Mouse (Mus musculus): ENCODE results near the gene Rasd1. TPM values are rescaled to one million over a fixed set of nuclear protein-coding genes. Genes with fewer than 3 reads are reported as not detected.

Rasd1 gene
- polyA plus RNA-seq, 1 experiment from 2014 or later: 2.9 TPM

DNA sequence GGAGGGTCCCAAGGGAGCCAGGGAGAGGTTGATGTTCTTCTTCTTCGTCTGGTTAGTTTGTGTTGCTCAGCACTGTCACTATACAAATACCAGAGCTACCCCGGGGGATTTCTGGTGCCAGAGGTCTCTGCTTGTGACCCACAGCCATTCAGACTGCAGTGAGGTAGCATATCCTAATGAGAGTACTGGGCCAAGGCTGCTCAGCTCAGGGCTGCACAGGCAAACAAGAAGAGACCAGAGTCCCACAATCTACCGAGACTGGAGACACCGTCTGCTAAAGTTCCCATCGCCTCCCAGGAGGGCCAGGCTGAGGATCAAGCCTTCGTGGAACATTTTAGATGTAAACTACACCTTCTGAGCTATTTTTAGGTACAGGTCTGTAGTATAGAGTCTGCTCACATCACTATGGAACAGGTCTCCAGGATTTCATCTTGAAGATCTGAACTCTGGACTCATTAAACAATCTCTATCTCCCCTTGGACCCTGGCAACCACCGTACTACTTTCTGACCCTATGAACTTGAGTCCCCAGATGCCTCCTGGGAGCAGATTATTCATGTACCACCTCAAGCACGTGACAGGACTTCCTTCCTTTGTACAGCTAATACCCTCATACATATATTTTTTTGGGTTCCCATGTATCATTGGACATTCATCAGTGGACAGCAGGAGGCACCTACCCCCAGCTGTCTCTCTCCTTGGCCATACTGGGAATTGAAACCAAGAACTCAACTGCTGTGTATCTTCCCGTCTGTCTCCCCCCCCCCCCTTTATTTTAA, 32.0 kb downstream of the Rasd1 start:
- Histone ChIP-seq H3K9me3 (ENCODE audit: control insufficient read depth, low read length) (no peaks in the 10 kb centered on the region), H3K4me2 (ENCODE audit: low read depth, low read length) (no peak overlapping the region), H3K4me1 (replicated peaks; ENCODE audit: control insufficient read depth, insufficient read depth, low read length) (0 out of 2 replicates have a peak, but pooled peaks cover 2% of the 10 kb centered on the region), H3K36me3 (ENCODE audit: control insufficient read depth, insufficient read depth, low read length) (no peaks in the 10 kb centered on the region), H3K4me3 (ENCODE audit: low read length) (no peak overlapping the region), H3K9ac (ENCODE audit: low read length) (no peak overlapping the region), H3K27me3 (ENCODE audit: control insufficient read depth, insufficient read depth, low read depth, low read length) (no peaks in the 10 kb centered on the region), H3K27ac (ENCODE audit: low read length) (no peak overlapping the region)
- no peak for ATAC-seq (ENCODE audit: low read depth)
- 62% methylated on average over 9 of the region's 9 CpGs for WGBS

DNA sequence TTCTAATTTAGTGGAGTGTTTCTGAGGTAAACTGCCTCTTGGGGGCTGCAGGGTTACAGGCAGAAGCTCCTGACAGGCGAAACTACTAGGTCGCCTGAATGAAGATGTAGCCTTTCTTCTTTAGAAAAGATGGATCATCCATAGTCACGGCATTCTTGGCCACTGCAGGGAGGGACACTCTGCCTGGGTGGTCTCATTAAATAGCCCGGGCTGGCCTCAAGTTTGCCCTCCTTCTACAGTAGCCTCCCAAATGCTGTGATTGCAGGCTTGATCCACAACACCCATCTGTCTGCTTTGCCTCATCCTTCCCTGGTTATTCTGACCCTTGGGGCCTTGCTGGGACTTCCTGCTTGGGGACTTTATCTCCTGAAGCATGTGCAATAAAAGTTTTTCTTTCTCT, 34.7 kb downstream of the Rasd1 start:
- Histone ChIP-seq H3K27ac (ENCODE audit: low read length) (no peak overlapping the region), H3K36me3 (ENCODE audit: control insufficient read depth, insufficient read depth, low read length) (no peaks in the 10 kb centered on the region), H3K4me3 (ENCODE audit: low read length) (no peak overlapping the region), H3K9me3 (ENCODE audit: control insufficient read depth, low read length) (no peaks in the 10 kb centered on the region), H3K27me3 (ENCODE audit: control insufficient read depth, insufficient read depth, low read depth, low read length) (no peaks in the 10 kb centered on the region), H3K4me1 (replicated peaks; ENCODE audit: control insufficient read depth, insufficient read depth, low read length) (0 out of 2 replicates have a peak, but pooled peaks cover 2% of the 10 kb centered on the region), H3K9ac (ENCODE audit: low read length) (no peak overlapping the region), H3K4me2 (ENCODE audit: low read depth, low read length) (no peak overlapping the region)
- ATAC-seq (ENCODE audit: low read depth): no peak
- WGBS: 40% methylated on average over 4 of the region's 4 CpGs

DNA sequence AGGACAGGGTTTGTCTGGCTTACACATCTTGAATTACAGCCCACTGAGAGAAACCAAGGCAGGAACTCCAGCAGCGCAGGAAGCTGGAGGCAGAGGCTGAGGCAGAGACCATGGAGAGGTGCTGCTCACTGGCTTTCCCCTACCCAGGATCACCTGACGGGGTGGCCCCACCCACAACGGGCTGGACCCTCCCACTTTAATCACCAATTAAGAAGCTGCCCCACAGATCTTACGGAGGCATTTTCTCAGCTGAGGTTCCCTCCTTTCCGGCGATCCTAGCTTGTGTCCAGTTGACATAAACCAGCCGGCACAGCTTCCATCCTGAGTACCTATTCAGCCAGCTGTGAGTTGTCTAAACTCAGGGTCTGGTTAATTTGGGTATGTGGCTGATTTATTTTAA, 43.5 kb downstream of the Rasd1 start:
- Histone ChIP-seq H3K27me3 (ENCODE audit: control insufficient read depth, insufficient read depth, low read depth, low read length) (no peaks in the 10 kb centered on the region), H3K27ac (ENCODE audit: low read length) (no peak overlapping the region), H3K4me3 (ENCODE audit: low read length) (no peak overlapping the region), H3K4me1 (replicated peaks; ENCODE audit: control insufficient read depth, insufficient read depth, low read length) (no peaks in the 10 kb centered on the region), H3K9ac (ENCODE audit: low read length) (no peak overlapping the region), H3K9me3 (ENCODE audit: control insufficient read depth, low read length) (no peaks in the 10 kb centered on the region), H3K4me2 (ENCODE audit: low read depth, low read length) (0 out of 2 replicates have a peak overlapping the region, but pooled peaks have one; percentile 8), H3K36me3 (ENCODE audit: control insufficient read depth, insufficient read depth, low read length) (no peaks in the 10 kb centered on the region)
- peak; percentile 36; the same call in 1 of the 2 replicates for ATAC-seq (ENCODE audit: low read depth)
- 10% methylated on average over 7 of the region's 7 CpGs for WGBS

DNA sequence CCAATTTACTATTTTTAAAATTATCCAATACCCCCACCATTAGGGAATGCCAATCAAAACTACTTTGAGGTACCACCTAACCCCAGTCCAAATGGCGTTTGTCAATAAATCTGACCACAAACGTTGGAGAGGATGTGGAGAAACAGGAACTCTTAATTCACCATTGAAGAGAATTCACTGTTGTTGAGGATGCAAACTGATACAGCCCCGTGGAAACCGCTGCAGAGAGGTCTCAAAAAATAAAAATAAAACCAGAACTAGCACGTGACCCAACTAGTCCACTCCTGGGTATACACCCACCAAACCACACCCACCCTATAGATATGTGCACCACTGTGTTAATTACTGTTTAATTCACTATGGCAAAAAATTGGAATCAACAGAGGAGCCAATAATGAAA, 44.4 kb downstream of the Rasd1 start:
- no peak overlapping the region for H3K9ac ChIP-seq (ENCODE audit: low read length)
- H3K4me1 ChIP-seq (replicated peaks; ENCODE audit: control insufficient read depth, insufficient read depth, low read length): no peaks in the 10 kb centered on the region
- H3K9me3 ChIP-seq (ENCODE audit: control insufficient read depth, low read length): no peaks in the 10 kb centered on the region
- no peaks in the 10 kb centered on the region for H3K36me3 ChIP-seq (ENCODE audit: control insufficient read depth, insufficient read depth, low read length)
- H3K27ac ChIP-seq (ENCODE audit: low read length): no peak overlapping the region
- H3K4me3 ChIP-seq (ENCODE audit: low read length): no peak overlapping the region
- WGBS: 67% methylated on average over 5 of the region's 5 CpGs
- H3K4me2 ChIP-seq (ENCODE audit: low read depth, low read length): no peak overlapping the region
- H3K27me3 ChIP-seq (ENCODE audit: control insufficient read depth, insufficient read depth, low read depth, low read length): no peaks in the 10 kb centered on the region
- no peak for ATAC-seq (ENCODE audit: low read depth)

DNA sequence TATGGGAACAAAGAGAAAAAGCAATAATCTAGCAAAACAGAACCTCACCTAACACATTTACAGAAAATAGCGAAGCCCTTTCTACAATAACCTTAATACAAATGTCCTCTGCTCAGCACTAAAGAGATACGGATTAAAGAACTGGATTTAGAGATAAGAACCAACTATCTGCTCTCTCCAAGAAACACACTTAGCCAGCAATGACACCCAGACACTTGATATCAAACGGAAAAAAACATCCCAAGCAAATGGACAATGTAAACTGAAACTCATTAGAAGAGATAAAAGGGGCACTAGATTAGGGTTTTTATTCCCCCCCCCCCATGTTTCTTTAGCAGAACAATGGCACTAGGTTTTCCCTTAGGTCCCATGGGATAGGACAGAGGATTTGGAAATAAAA, 45.3 kb downstream of the Rasd1 start:
- Histone ChIP-seq H3K27ac (ENCODE audit: low read length) (no peak overlapping the region), H3K4me1 (replicated peaks; ENCODE audit: control insufficient read depth, insufficient read depth, low read length) (no peaks in the 10 kb centered on the region), H3K36me3 (ENCODE audit: control insufficient read depth, insufficient read depth, low read length) (no peaks in the 10 kb centered on the region), H3K4me3 (ENCODE audit: low read length) (no peak overlapping the region), H3K27me3 (ENCODE audit: control insufficient read depth, insufficient read depth, low read depth, low read length) (no peaks in the 10 kb centered on the region), H3K4me2 (ENCODE audit: low read depth, low read length) (no peak overlapping the region), H3K9ac (ENCODE audit: low read length) (no peak overlapping the region), H3K9me3 (ENCODE audit: control insufficient read depth, low read length) (no peaks in the 10 kb centered on the region)
- 49% methylated on average over 3 of the region's 3 CpGs for WGBS
- ATAC-seq (ENCODE audit: low read depth): no peak

DNA sequence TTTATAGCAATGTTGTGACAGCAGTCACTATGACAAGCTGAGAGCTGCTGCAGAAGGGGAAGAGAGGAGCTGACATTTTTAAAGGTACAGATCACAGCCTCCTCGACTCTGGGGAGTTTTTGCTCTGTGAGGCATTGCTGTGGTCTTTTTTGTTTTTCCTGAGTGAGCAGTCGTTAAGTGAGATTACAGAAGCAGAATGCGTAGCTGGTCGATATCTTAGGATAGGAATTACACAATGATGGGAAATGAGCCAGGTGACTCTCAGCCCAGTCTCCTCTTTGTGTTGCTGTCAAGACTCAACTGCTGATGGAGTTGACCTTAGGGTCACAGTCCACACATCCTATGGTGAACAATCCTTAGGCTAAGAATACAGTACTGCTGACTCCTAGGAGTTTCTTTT, 46.7 kb downstream of the Rasd1 start:
- ATAC-seq (ENCODE audit: low read depth): peak; percentile 45; the same call in 1 of the 2 replicates
- no peaks in the 10 kb centered on the region for H3K9me3 ChIP-seq (ENCODE audit: control insufficient read depth, low read length)
- no peak overlapping the region for H3K27ac ChIP-seq (ENCODE audit: low read length)
- H3K27me3 ChIP-seq (ENCODE audit: control insufficient read depth, insufficient read depth, low read depth, low read length): no peaks in the 10 kb centered on the region
- no peak overlapping the region for H3K9ac ChIP-seq (ENCODE audit: low read length)
- H3K4me1 ChIP-seq (replicated peaks; ENCODE audit: control insufficient read depth, insufficient read depth, low read length): no peaks in the 10 kb centered on the region
- WGBS: 24% methylated on average over 4 of the region's 4 CpGs
- no peak overlapping the region for H3K4me3 ChIP-seq (ENCODE audit: low read length)
- H3K36me3 ChIP-seq (ENCODE audit: control insufficient read depth, insufficient read depth, low read length): no peaks in the 10 kb centered on the region
- no peak overlapping the region for H3K4me2 ChIP-seq (ENCODE audit: low read depth, low read length)

DNA sequence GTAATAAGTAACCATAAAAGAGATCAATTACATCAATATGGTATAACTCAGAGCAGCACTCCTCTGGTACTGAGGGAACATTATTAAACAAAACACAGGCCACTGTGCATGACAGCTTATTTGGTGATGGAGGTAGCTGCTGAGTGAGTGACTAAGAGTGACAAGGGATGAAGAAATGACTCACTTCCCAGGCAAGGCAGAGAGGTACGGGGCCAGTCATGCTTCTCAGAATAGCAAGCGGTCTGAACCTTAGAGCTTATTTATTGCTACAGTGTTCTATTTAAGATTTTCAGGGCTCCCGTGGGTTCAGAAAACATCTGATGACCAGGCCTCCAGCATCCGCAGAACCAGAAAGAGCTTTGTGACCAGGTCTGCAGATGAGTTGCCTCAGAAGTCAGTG, 51.0 kb downstream of the Rasd1 start:
- no peaks in the 10 kb centered on the region for H3K9me3 ChIP-seq (ENCODE audit: control insufficient read depth, low read length)
- 83% methylated on average over 4 of the region's 4 CpGs for WGBS
- H3K4me2 ChIP-seq (ENCODE audit: low read depth, low read length): no peak overlapping the region
- no peaks in the 10 kb centered on the region for H3K36me3 ChIP-seq (ENCODE audit: control insufficient read depth, insufficient read depth, low read length)
- no peak overlapping the region for H3K9ac ChIP-seq (ENCODE audit: low read length)
- no peaks in the 10 kb centered on the region; the same call in 1 of the 2 replicates for H3K4me1 ChIP-seq (replicated peaks; ENCODE audit: control insufficient read depth, insufficient read depth, low read length)
- no peak for ATAC-seq (ENCODE audit: low read depth)
- H3K27ac ChIP-seq (ENCODE audit: low read length): no peak overlapping the region
- no peaks in the 10 kb centered on the region for H3K27me3 ChIP-seq (ENCODE audit: control insufficient read depth, insufficient read depth, low read depth, low read length)
- H3K4me3 ChIP-seq (ENCODE audit: low read length): no peak overlapping the region

Other genes starting within 250 kb of the Rasd1 start
- 7.9 and 10.3 TPM in 2 replicates for gene Pld6, start 177.3 kb downstream of the Rasd1 start, polyA plus RNA-seq (2015; fragmentation: Nextera tagmentation; extraction: Ambion mirVana)
- 28.1 and 32.1 TPM in 2 replicates for gene Flcn, start 154.9 kb downstream of the Rasd1 start, polyA plus RNA-seq (2015; fragmentation: Nextera tagmentation; extraction: Ambion mirVana)
- gene Nt5m, start 125.5 kb downstream of the Rasd1 start, polyA plus RNA-seq (2015; fragmentation: Nextera tagmentation; extraction: Ambion mirVana): 32.8 and 36.0 TPM in 2 replicates
- 189 and 199 TPM in 2 replicates for gene Cops3, start 125.1 kb downstream of the Rasd1 start, polyA plus RNA-seq (2015; fragmentation: Nextera tagmentation; extraction: Ambion mirVana)
- 45.6 and 49.6 TPM in 2 replicates for gene Med9, start 16.7 kb downstream of the Rasd1 start, polyA plus RNA-seq (2015; fragmentation: Nextera tagmentation; extraction: Ambion mirVana)
- gene Pemt, start 81.5 kb upstream of the Rasd1 start, polyA plus RNA-seq (2015; fragmentation: Nextera tagmentation; extraction: Ambion mirVana): 6.5 and 8.0 TPM in 2 replicates
- 22.9 and 23.9 TPM in 2 replicates for gene Rai1, start 140.1 kb upstream of the Rasd1 start, polyA plus RNA-seq (2015; fragmentation: Nextera tagmentation; extraction: Ambion mirVana)